25 mouse cellular contexts compared by ENCODE assay signal in the genomic region with DNA sequence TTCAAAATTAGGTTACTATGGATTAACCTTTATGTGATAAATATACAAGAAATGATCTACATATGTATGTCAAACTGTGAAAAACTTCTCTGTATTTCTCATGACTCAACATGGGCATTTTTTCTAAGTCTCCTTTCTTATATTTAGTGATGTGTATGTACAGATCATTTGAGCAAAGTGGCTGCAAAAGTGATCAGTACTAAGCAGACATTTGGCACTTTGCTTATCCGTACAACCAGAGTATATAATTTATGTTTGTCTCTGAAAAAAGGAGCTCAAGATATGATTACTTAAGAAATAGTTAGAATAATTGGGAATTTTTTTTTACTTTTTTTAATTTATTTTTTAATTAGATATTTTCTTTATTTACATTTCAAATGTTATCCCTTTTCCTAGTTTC.
"Had no signal": no experiment of that assay in that cellular context is flagged by ENCODE, and none has a peak within 500 bp of the region (broad histone marks: within the 10 kb centered on the region; RNA-seq: fewer than 3 reads in every experiment).

No protein-coding gene starts in this region.

- H3K9me3 ChIP-seq: embryonic facial prominence, embryonic 10.5 days; embryonic facial prominence, embryonic 12.5 days; embryonic facial prominence, embryonic 13.5 days; embryonic facial prominence, embryonic 15.5 days; forebrain, embryonic 10.5 days; forebrain, embryonic 12.5 days; forebrain, embryonic 13.5 days; forebrain, embryonic 15.5 days had no signal

- H3K9ac ChIP-seq: embryonic facial prominence, embryonic 12.5 days; embryonic facial prominence, embryonic 13.5 days; embryonic facial prominence, embryonic 15.5 days; forebrain, embryonic 12.5 days; forebrain, embryonic 13.5 days; forebrain, embryonic 15.5 days; forebrain, postnatal 0 days had no signal

- H3K36me3 ChIP-seq: embryonic facial prominence, embryonic 10.5 days; embryonic facial prominence, embryonic 12.5 days; embryonic facial prominence, embryonic 13.5 days; embryonic facial prominence, embryonic 15.5 days; forebrain, embryonic 10.5 days; forebrain, embryonic 12.5 days; forebrain, embryonic 15.5 days had no signal

- H3K27ac ChIP-seq: embryonic facial prominence, embryonic 10.5 days; embryonic facial prominence, embryonic 12.5 days; embryonic facial prominence, embryonic 13.5 days; embryonic facial prominence, embryonic 15.5 days; forebrain, embryonic 10.5 days; forebrain, embryonic 12.5 days; forebrain, embryonic 13.5 days; forebrain, embryonic 15.5 days; gastrocnemius, adult 2 months; heart, adult 2 months had no signal

- H3K4me3 ChIP-seq: embryonic facial prominence, embryonic 10.5 days; embryonic facial prominence, embryonic 12.5 days; embryonic facial prominence, embryonic 13.5 days; embryonic facial prominence, embryonic 15.5 days; erythroblast, embryonic 14.5 days; forebrain, embryonic 10.5 days; forebrain, embryonic 12.5 days; forebrain, embryonic 13.5 days; forebrain, embryonic 15.5 days; gastrocnemius, adult 2 months; heart, adult 2 months had no signal

- DNase-seq: cerebellum, adult 9-10 months; cerebellum, adult 9-11 months; cerebellum, postnatal 10 days; cerebellum, postnatal 14 days; cerebellum, postnatal 25 days; cerebellum, postnatal 36 days; embryo, embryonic 11 days; forebrain, postnatal 0 days; gastrocnemius, adult 2 months; gastrocnemius, postnatal 10 days; gastrocnemius, postnatal 14 days; gastrocnemius, postnatal 25 days; gastrocnemius, postnatal 36 days; heart, adult 11 months; heart, adult 18-20 months; heart, adult 2 months had no signal

- H3K4me1 ChIP-seq: embryonic facial prominence, embryonic 10.5 days; embryonic facial prominence, embryonic 12.5 days; embryonic facial prominence, embryonic 13.5 days; embryonic facial prominence, embryonic 15.5 days; forebrain, embryonic 10.5 days; forebrain, embryonic 12.5 days; forebrain, embryonic 13.5 days; forebrain, embryonic 15.5 days had no signal

- H3K27me3 ChIP-seq: embryonic facial prominence, embryonic 12.5 days; embryonic facial prominence, embryonic 13.5 days; embryonic facial prominence, embryonic 15.5 days; forebrain, embryonic 12.5 days; forebrain, embryonic 13.5 days; forebrain, embryonic 15.5 days had no signal
